Mouse (Mus musculus) heart, adult 2 months (tissue): Measurements from ENCODE around the gene Calcrl.

Experiments used
- CTCF ChIP-seq: fragments of 200-600 bp; IDR thresholded peaks from 2 replicates; pipeline ENCODE4 v1.8.1; 2022; ENCODE audit warnings: antibody characterized with exemption, mild to moderate bottlenecking, moderate library complexity
- POLR2A ChIP-seq: fragments of 200-500 bp; IDR thresholded peaks from 2 replicates; pipeline ENCODE4 v1.6.1; 2011; ENCODE audit warnings: mild to moderate bottlenecking, low read depth, low read length, control low read depth; ENCODE audit not compliant: insufficient read depth

DNA sequence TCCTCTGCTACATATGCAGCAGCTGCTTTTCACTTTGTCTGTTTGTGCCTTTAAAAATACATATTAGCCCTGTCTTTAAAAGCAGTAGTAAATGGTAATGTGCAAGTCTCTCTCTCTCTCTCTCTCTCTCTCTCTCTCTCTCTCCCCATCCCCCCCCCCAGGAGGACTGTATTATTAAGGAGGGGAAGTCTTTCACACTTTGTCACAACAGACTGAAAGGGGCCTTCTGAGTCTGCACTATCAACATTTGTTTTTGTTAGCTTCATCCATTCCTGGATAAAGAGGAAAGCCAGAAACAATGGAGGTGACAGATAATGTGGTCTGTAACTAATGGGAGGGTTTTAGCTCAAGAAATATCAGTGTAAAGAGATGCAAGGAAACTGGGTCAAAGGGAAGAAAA is 36.1 kb downstream of the Calcrl start:
- no peak for TF ChIP-seq CTCF
- no peak for TF ChIP-seq POLR2A
